Mouse (Mus musculus) layer of hippocampus, adult 8-10 months (tissue): ENCODE data around the gene Rab7. TPM values are rescaled to one million over a fixed set of nuclear protein-coding genes. Genes with fewer than 3 reads are reported as not detected.
A peak's percentile ranks its signal among the peaks of the same experiment; 100 is the strongest.

Source experiments
- DNase-seq, 2 experiments: peaks; one replicate each; pipeline ENCODE4 v3.0.0; 2022; ENCODE audit warnings: low spot score in 2 of 2
- total RNA-seq, 4 experiments: library from RNA; stranded (reverse); gene quantifications; 2 replicates each; pipeline ENCODE4 v1.2.4; 2022

Rab7 gene
- 100 to 1,000 TPM; 318 to 396 (median 337) TPM for total RNA-seq

GRCm38 (mm10) chr6:88044577-88045405 lies at the start of gene Rab7:
Gene Rab7, minus strand, starts transcription at chr6:88045270.
- DNase-seq: peak; percentile 94 to 95

GRCm38 (mm10) chr6:88088971-88089370 lies 43.9 kb upstream of the Rab7 start:
- DNase-seq: no peak

GRCm38 (mm10) chr6:88084278-88085151 lies 39.4 kb upstream of the Rab7 start, which contains the start of gene Rpn1:
Gene Rpn1, plus strand, starts transcription at chr6:88084482.
- peak; percentile 93 to 96 for DNase-seq

- DNase-seq: no peak
Observed at GRCm38 (mm10) chr6:88083672-88084071, 38.6 kb upstream of the Rab7 start.

GRCm38 (mm10) chr6:88083095-88083494 lies 38.0 kb upstream of the Rab7 start:
- no peak for DNase-seq

- DNase-seq: no peak
Observed at GRCm38 (mm10) chr6:88075960-88076517, 31.0 kb upstream of the Rab7 start.

- peak; percentile 95 to 97 for DNase-seq
Observed at GRCm38 (mm10) chr6:88074752-88075554, 29.9 kb upstream of the Rab7 start.

GRCm38 (mm10) chr6:88071216-88071615 lies 26.1 kb upstream of the Rab7 start:
- DNase-seq: no peak

GRCm38 (mm10) chr6:88070468-88070867 lies 25.4 kb upstream of the Rab7 start:
- DNase-seq: no peak

GRCm38 (mm10) chr6:88068739-88069138 lies 23.7 kb upstream of the Rab7 start:
- no peak for DNase-seq

- DNase-seq: no peak
Observed at GRCm38 (mm10) chr6:88067722-88068121, 22.7 kb upstream of the Rab7 start.

- no peak for DNase-seq
Observed at GRCm38 (mm10) chr6:88065968-88066367, 20.9 kb upstream of the Rab7 start.

GRCm38 (mm10) chr6:88065116-88065515 lies 20.0 kb upstream of the Rab7 start:
- DNase-seq: no peak

GRCm38 (mm10) chr6:88064072-88064642 lies 19.1 kb upstream of the Rab7 start:
- DNase-seq: no peak

GRCm38 (mm10) chr6:88062398-88062797 lies 17.3 kb upstream of the Rab7 start:
- no peak for DNase-seq

- no peak for DNase-seq
Observed at GRCm38 (mm10) chr6:88061406-88061805, 16.3 kb upstream of the Rab7 start.

GRCm38 (mm10) chr6:88060602-88061001 lies 15.5 kb upstream of the Rab7 start:
- no peak for DNase-seq

- no peak for DNase-seq
Observed at GRCm38 (mm10) chr6:88059903-88060302, 14.8 kb upstream of the Rab7 start.

GRCm38 (mm10) chr6:88056866-88057265 lies 11.8 kb upstream of the Rab7 start:
- DNase-seq: no peak

GRCm38 (mm10) chr6:88055663-88056062 lies 10.6 kb upstream of the Rab7 start:
- DNase-seq: no peak
